Mouse (Mus musculus) 3134 (cell line): ENCODE data around the gene Aimp2.

Source experiments
- DNase-seq: peaks from one replicate; pipeline ENCODE4 v3.0.0-alpha.2; 2011; ENCODE audit warnings: low spot score; ENCODE audit not compliant: insufficient read length; ENCODE audit errors: extremely low read depth

The Aimp2 gene

DNA sequence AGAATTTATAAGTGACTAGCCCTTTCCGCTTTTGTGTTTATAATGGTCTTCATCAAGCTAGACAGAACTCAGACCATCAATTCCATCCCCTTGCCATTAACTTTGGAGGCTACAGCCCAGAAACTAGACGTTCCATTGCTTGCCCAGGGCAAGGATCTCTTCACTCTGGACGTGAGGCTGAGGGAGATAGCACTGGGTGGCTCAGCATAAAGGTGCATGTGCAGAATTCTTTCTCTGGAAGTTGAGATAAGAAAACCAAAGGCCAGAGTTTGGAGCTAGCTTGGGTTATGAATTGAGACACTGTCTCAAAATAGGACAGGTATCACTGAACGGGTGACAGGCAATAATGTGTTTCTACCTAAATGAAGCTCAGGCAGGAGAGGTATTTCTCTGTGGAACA lies 5.8 kb downstream of the Aimp2 start:
- DNase-seq = no peak

- no peak for DNase-seq
Measured at GRCm38 (mm10) chr5:143902111-143902510, 7.5 kb downstream of the Aimp2 start.

GRCm38 (mm10) chr5:143897635-143898330 lies 11.9 kb downstream of the Aimp2 start, which contains the start of gene Ankrd61:
Gene Ankrd61 (minus strand): TSS chr5:143897685.
- no peak for DNase-seq

- DNase-seq = no peak
Measured at GRCm38 (mm10) chr5:143893396-143893795, 16.3 kb downstream of the Aimp2 start.

DNA sequence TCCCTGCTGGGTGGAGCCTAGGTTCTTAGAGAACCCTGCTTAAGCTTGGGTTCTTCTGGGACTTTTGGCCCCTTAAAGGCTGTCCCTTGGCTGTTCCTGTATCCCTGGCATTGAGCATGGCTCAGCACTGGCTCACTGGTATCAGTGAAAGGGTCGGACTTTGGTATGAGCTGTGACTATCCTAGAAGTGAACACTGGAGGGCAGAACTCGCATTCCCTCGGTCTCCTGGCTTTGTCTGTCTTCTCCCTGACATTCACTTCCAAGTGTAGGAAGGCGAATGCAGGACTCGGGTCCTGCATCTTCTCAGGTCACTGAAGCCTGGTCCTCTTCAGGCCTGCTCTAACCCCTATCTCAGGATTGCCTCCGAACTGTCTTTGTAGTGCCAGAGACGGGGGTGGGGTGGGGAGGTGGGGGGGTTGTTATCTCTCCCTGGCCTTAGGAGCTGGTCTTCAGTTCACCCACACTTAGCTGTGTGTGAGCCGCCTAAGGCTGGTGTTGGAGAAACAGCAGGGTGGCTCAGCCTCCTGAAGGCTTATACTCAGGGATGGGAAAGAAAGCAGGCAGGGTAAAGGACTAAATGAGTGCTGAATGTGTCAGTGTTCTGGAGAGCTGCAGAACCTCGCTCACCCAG lies 17.3 kb downstream of the Aimp2 start:
- no peak for DNase-seq

- no peak for DNase-seq
Measured at GRCm38 (mm10) chr5:143890741-143891140, 18.9 kb downstream of the Aimp2 start.

DNA sequence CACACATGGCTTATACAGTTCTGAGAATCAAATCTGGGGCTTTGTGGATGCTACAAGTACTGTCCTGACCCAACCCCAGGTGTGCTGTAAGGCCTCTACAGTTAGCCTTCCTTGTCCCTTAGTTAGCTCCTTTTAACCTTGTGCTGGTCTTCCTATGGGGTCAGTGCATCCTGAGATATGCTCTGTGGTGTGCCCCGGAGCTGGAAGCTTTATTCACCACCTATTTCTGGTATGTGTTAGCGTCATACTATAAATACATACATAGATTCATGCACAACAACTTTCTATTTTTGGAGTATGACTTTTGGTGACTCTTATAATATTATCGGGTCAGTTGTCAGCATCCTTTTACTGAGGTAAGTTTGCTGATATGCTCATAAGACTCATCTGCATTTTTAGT lies 24.4 kb downstream of the Aimp2 start:
- DNase-seq = no peak

GRCm38 (mm10) chr5:143874571-143874970 lies 35.1 kb downstream of the Aimp2 start:
- DNase-seq = no peak

DNA sequence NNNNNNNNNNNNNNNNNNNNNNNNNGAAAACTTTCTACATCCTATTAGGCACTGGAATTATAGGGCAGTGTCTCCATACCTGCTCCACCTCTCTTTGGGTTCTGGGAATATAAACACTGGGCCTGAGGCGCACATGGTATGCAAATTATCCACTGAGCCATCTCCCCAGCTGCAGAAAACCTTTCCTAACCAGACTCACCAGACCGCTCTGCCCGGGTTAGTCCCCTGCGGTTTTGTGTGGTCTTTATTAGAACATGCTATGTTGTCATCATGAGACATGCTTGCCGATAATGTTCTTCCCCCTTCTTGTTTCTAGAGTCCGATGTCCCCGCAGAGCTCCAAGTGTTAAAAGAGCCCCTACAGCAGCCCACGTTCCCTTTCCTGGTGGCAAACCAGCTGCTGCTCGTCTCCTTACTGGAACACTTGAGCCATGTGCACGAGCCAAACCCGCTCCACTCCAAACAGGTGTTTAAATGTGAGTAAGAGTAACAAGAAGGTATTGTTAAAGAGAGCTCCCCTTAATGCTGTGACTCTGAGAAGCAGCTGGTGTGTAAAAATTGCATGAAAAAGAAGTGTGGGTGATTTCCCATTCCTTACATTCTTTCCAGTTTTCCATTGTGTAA lies 38.0 kb downstream of the Aimp2 start:
- no peak for DNase-seq
